Mouse (Mus musculus): ENCODE measurements around the gene Rbm19.

DNA sequence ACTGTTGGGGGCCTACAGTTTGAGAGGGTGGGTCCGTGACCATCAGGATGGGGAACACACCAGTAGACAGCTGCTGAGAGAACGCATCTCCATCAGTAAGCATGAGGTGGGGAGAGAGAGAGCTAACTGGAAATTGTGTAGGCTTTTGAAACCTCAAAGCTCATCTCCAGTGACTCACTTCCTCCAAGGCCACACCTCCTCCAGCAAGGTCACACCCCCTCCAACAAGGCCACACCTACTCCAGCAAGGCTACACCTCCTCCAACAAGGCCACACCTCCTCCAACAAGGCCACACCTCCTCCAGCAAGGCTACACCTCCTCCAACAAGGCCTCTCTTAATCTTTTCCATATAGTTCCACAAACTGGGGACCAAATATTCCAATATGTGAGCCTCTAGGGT is 13.9 kb downstream of the Rbm19 start:
- TF ChIP-seq CTCF (IDR thresholded peaks at IDR 0.05; ENCODE audit: extremely low read depth, insufficient read depth, low read length) (no peak), POLR2A (IDR thresholded peaks at IDR 0.05; ENCODE audit: extremely low read depth, insufficient read depth, low read length) (no peak)
